Mouse (Mus musculus): ENCODE measurements at regions not wholly inside any gene's neighbourhood (a gene's known extent, or its start where the extent isn't known, plus 50 kb on each side); places are given as distances from the start of the nearest gene placed in this dataset.

DNA sequence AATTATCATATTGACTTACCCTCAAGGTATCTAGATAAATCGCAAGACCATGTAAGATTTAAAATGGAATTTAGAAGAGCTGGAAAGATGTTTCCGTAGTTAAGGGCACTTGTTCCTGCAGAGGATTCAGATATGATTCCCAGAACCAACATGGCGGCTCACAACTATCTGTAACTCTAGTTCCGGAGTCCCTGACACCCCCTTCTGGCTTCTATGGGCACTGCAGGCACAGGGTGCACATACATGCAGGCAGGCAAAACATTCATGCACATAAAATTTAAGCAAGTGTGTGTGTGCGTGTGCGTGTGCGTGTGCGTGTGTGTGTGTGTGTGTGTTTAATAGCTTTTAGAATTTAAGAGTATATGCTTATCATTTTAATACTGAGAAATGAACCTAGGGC is 230.8 kb upstream of the Igfbp3 start:
- Histone ChIP-seq H3K36me3 (ENCODE audit: insufficient read depth, low read length) (no peaks in the 10 kb centered on the region), H3K4me1 (replicated peaks; ENCODE audit: low read depth, low read length) (peaks cover 14% of the 10 kb centered on the region), H3K4me3 (replicated peaks; ENCODE audit: low read length) (no peak overlapping the region), H3K9me3 (ENCODE audit: low read length) (0 out of 2 replicates have a peak, but pooled peaks cover 4% of the 10 kb centered on the region), H3K27me3 (ENCODE audit: insufficient read depth, low read length) (no peaks in the 10 kb centered on the region)
- TF ChIP-seq POU5F1 (IDR thresholded peaks at IDR 0.05; ENCODE audit: borderline replicate concordance, low read length) (no peak), NANOG (IDR thresholded peaks at IDR 0.05; ENCODE audit: borderline replicate concordance, low read length) (no peak), CTCF (conservative IDR thresholded peaks at IDR 0.05; ENCODE audit: low read length) (peak; percentile 52)

DNA sequence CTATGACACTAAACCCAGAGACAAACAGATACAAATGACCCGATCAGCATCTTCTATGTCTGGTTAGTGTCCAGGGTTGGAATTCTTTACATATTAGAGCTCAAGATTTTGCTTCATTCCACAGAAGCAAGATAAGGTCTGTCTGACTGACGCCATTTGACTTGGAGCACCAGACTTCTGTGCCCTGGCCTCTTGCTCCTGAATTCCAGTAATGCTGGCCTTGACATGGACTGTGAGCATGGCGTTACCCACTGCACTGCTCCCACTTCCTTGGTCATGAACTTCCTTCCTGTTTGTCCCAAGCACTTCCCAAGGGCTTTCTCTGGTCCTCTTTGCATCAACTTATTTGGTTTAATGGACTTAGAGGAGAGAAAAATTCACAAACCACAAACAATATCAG is 225.6 kb upstream of the Igfbp3 start:
- Histone ChIP-seq H3K36me3 (ENCODE audit: insufficient read depth, low read length) (no peaks in the 10 kb centered on the region), H3K4me1 (replicated peaks; ENCODE audit: low read depth, low read length) (peaks cover 25% of the 10 kb centered on the region), H3K9me3 (ENCODE audit: low read length) (no peaks in the 10 kb centered on the region; the same call in 1 of the 2 replicates), H3K27me3 (ENCODE audit: insufficient read depth, low read length) (no peaks in the 10 kb centered on the region), H3K4me3 (replicated peaks; ENCODE audit: low read length) (no peak overlapping the region)
- no peak for TF ChIP-seq POU5F1 (IDR thresholded peaks at IDR 0.05; ENCODE audit: borderline replicate concordance, low read length)
- TF ChIP-seq NANOG (IDR thresholded peaks at IDR 0.05; ENCODE audit: borderline replicate concordance, low read length), result no peak

GRCm38 (mm10) chr11:7434591-7434990 is 220.9 kb upstream of the Igfbp3 start:
- TF ChIP-seq POU5F1 (IDR thresholded peaks at IDR 0.05; ENCODE audit: borderline replicate concordance, low read length) (no peak), NANOG (IDR thresholded peaks at IDR 0.05; ENCODE audit: borderline replicate concordance, low read length) (no peak), CTCF (conservative IDR thresholded peaks at IDR 0.05; ENCODE audit: low read length) (no peak)
- peaks cover 12% of the 10 kb centered on the region for H3K4me1 ChIP-seq (replicated peaks; ENCODE audit: low read depth, low read length)
- no peaks in the 10 kb centered on the region; the same call in 1 of the 2 replicates for H3K9me3 ChIP-seq (ENCODE audit: low read length)
- no peaks in the 10 kb centered on the region for H3K27me3 ChIP-seq (ENCODE audit: insufficient read depth, low read length)
- H3K36me3 ChIP-seq (ENCODE audit: insufficient read depth, low read length), result no peaks in the 10 kb centered on the region
- H3K4me3 ChIP-seq (replicated peaks; ENCODE audit: low read length), result no peak overlapping the region

DNA sequence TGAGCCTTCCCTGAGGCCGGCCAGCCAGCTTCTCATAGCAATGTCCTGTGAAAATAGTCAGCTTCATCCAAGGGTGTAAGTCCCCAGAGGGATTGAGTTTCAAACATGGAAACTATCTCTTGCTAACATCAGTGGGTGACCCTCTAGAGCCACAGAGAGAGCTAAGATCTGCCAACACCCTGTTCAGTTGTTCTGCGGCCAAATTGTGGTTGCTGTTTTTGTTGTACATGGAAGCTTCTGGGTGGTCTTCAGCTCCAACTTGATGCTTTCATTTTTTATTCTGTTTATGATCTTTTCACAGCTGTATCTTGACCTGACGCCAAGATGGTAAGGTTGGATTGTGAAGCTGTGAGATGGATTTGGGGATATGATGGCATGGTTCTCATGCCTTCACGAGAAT is 214.0 kb upstream of the Igfbp3 start:
- Histone ChIP-seq H3K9me3 (ENCODE audit: low read length) (peaks cover 7% of the 10 kb centered on the region), H3K4me3 (replicated peaks; ENCODE audit: low read length) (no peak overlapping the region), H3K36me3 (ENCODE audit: insufficient read depth, low read length) (no peaks in the 10 kb centered on the region; the same call in 1 of the 2 replicates), H3K4me1 (replicated peaks; ENCODE audit: low read depth, low read length) (peaks cover 23% of the 10 kb centered on the region), H3K27me3 (ENCODE audit: insufficient read depth, low read length) (no peaks in the 10 kb centered on the region)
- TF ChIP-seq NANOG (IDR thresholded peaks at IDR 0.05; ENCODE audit: borderline replicate concordance, low read length), result no peak
- no peak for TF ChIP-seq POU5F1 (IDR thresholded peaks at IDR 0.05; ENCODE audit: borderline replicate concordance, low read length)
- no peak for TF ChIP-seq CTCF (conservative IDR thresholded peaks at IDR 0.05; ENCODE audit: low read length)

DNA sequence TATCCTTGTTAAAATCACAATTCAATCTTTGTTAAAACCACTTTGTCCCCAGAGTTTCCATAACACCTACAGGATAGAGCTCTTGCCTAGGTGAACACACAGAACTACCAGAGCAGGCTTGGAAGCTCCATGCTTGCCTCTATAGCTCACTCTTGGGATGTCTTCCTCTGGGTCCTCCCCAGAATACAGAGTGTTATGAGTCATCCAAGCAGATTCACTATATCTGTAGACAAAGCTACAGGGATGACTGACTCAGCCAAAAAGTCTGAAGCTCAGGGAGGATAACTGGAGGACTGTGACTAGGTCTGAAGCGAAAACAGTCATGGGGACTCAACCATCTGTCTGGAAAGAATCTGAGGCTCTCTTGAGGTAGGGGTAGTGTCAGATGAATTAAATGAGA is 211.5 kb upstream of the Igfbp3 start:
- no peak for TF ChIP-seq NANOG (IDR thresholded peaks at IDR 0.05; ENCODE audit: borderline replicate concordance, low read length)
- TF ChIP-seq CTCF (conservative IDR thresholded peaks at IDR 0.05; ENCODE audit: low read length), result no peak
- Histone ChIP-seq H3K27me3 (ENCODE audit: insufficient read depth, low read length) (no peaks in the 10 kb centered on the region), H3K4me1 (replicated peaks; ENCODE audit: low read depth, low read length) (peaks cover 36% of the 10 kb centered on the region), H3K9me3 (ENCODE audit: low read length) (peaks cover 17% of the 10 kb centered on the region), H3K36me3 (ENCODE audit: insufficient read depth, low read length) (no peaks in the 10 kb centered on the region; the same call in 1 of the 2 replicates), H3K4me3 (replicated peaks; ENCODE audit: low read length) (no peak overlapping the region)

- Histone ChIP-seq H3K27me3 (ENCODE audit: insufficient read depth, low read length) (no peaks in the 10 kb centered on the region), H3K9me3 (ENCODE audit: low read length) (peaks cover 17% of the 10 kb centered on the region), H3K4me1 (replicated peaks; ENCODE audit: low read depth, low read length) (peaks cover 36% of the 10 kb centered on the region), H3K36me3 (ENCODE audit: insufficient read depth, low read length) (no peaks in the 10 kb centered on the region; the same call in 1 of the 2 replicates), H3K4me3 (replicated peaks; ENCODE audit: low read length) (0 out of 2 replicates have a peak overlapping the region, but pooled peaks have one; percentile 3)
- TF ChIP-seq POU5F1 (IDR thresholded peaks at IDR 0.05; ENCODE audit: borderline replicate concordance, low read length) (no peak), CTCF (conservative IDR thresholded peaks at IDR 0.05; ENCODE audit: low read length) (no peak)
Observed at GRCm38 (mm10) chr11:7424082-7424471, 210.4 kb upstream of the Igfbp3 start.

- Histone ChIP-seq H3K27me3 (ENCODE audit: insufficient read depth, low read length) (no peaks in the 10 kb centered on the region), H3K36me3 (ENCODE audit: insufficient read depth, low read length) (no peaks in the 10 kb centered on the region; the same call in 1 of the 2 replicates), H3K9me3 (ENCODE audit: low read length) (peaks cover 23% of the 10 kb centered on the region), H3K4me1 (replicated peaks; ENCODE audit: low read depth, low read length) (peaks cover 36% of the 10 kb centered on the region), H3K4me3 (replicated peaks; ENCODE audit: low read length) (peak overlapping the region; percentile 37)
- TF ChIP-seq NANOG (IDR thresholded peaks at IDR 0.05; ENCODE audit: borderline replicate concordance, low read length) (peak; percentile 86), POU5F1 (IDR thresholded peaks at IDR 0.05; ENCODE audit: borderline replicate concordance, low read length) (peak; percentile 62), CTCF (conservative IDR thresholded peaks at IDR 0.05; ENCODE audit: low read length) (no peak)
Observed at GRCm38 (mm10) chr11:7423276-7424081, 209.8 kb upstream of the Igfbp3 start.

- TF ChIP-seq NANOG (IDR thresholded peaks at IDR 0.05; ENCODE audit: borderline replicate concordance, low read length), result peak; percentile 39; the same call in 1 of the 2 replicates
- TF ChIP-seq POU5F1 (IDR thresholded peaks at IDR 0.05; ENCODE audit: borderline replicate concordance, low read length), result no peak
- H3K36me3 ChIP-seq (ENCODE audit: insufficient read depth, low read length), result no peaks in the 10 kb centered on the region
- H3K4me3 ChIP-seq (replicated peaks; ENCODE audit: low read length), result no peak overlapping the region
- no peaks in the 10 kb centered on the region for H3K27me3 ChIP-seq (ENCODE audit: insufficient read depth, low read length)
- H3K9me3 ChIP-seq (ENCODE audit: low read length), result peaks cover 32% of the 10 kb centered on the region
- no peaks in the 10 kb centered on the region; the same call in 1 of the 2 replicates for H3K4me1 ChIP-seq (replicated peaks; ENCODE audit: low read depth, low read length)
Observed at GRCm38 (mm10) chr11:7412631-7413030, 198.9 kb upstream of the Igfbp3 start.
